Comparison of ENCODE assay signal across 8 mouse cellular contexts in the genomic region with DNA sequence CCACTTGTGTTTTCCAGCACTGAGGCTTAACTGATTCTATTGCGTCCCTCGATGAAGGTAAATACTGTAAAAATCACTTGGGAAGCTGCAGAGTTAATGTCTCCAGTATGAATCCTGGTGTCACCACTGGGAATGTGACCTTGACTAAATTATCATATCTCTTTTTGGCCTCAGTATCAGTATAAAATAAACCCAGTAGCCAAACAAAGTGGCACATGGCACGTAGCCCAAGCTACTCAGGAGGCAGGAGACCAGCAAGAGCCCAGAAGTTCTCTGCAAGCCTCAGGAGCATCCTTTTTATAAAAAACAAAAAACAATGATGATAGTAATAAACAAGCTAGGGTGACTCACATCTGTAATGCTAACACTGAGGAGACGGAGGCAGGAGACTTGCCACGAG. TPM values are rescaled to one million over a fixed set of nuclear protein-coding genes. Genes with fewer than 3 reads are reported as not detected.
DNase-seq lines count a peak whose midpoint lies in the region; ATAC-seq lines count a peak whose summit lies in the region.

No protein-coding gene starts in this region.

- H3K9ac ChIP-seq in hindbrain, embryonic 15.5 days: no peak overlapping the region

- WGBS in hindbrain, embryonic 15.5 days: 52% methylated on average over 5 of the region's 5 CpGs

- no peaks in the 10 kb centered on the region for H3K36me3 ChIP-seq in hindbrain, embryonic 15.5 days

- H3K27me3 ChIP-seq in hindbrain, embryonic 15.5 days: no peaks in the 10 kb centered on the region

- H3K9me3 ChIP-seq in hindbrain, embryonic 15.5 days: no peaks in the 10 kb centered on the region

- ATAC-seq in hindbrain, embryonic 15.5 days (ENCODE audit: low FRiP score, low read depth): no peak

- H3K27ac ChIP-seq in hindbrain, embryonic 15.5 days (replicated peaks): peak overlapping the region; percentile 100

- peak overlapping the region; percentile 70 for H3K4me2 ChIP-seq in hindbrain, embryonic 15.5 days

- DNase-seq in cerebellum, adult 11 months: peak; percentile 33
- no peak for DNase-seq in cerebellum, postnatal 4 days (ENCODE audit: low spot score in 2 of 2)
- peak; percentile 13 for DNase-seq in right cerebral cortex, postnatal 4 days
- DNase-seq in right cerebral cortex, postnatal 14 days: no peak
- peak; percentile 47 for DNase-seq in testis, postnatal 14 days (ENCODE audit: low spot score)
- no peak for DNase-seq in layer of hippocampus, adult 9-10 months (ENCODE audit: low spot score)
- no peak for DNase-seq in kidney, adult 9 months

- no peak overlapping the region for H3K4me3 ChIP-seq in hindbrain, embryonic 15.5 days

- H3K4me1 ChIP-seq in hindbrain, embryonic 15.5 days (replicated peaks): peaks cover 23% of the 10 kb centered on the region

RNA-seq across cellular contexts. Expression of a gene that starts 0.7 kb away (rescaled TPM):
- 45.8 and 50.4 TPM in 2 replicates for polyA plus RNA-seq in hindbrain, embryonic 15.5 days (2015; fragmentation: Nextera tagmentation; extraction: Ambion mirVana)

RNA-seq across cellular contexts. Expression of a gene that starts 45.4 kb away (rescaled TPM):
- polyA plus RNA-seq in hindbrain, embryonic 15.5 days (2015; fragmentation: Nextera tagmentation; extraction: Ambion mirVana): 51.9 and 53.5 TPM in 2 replicates

Comparison
In these comparisons a context has a peak if more than half of its experiments do, and no peak if none do; other contexts are left out.
1. DNase-seq: peak in cerebellum, adult 11 months (single experiment), right cerebral cortex, postnatal 4 days (single experiment) and testis, postnatal 14 days (single experiment); none in cerebellum, postnatal 4 days (0 of 2), right cerebral cortex, postnatal 14 days (single experiment), layer of hippocampus, adult 9-10 months (single experiment) and kidney, adult 9 months (single experiment).